Mouse (Mus musculus) heart, postnatal 14 days (tissue): ENCODE data around the gene Gmppa. TPM values are rescaled to one million over a fixed set of nuclear protein-coding genes. Genes with fewer than 3 reads are reported as not detected.
A peak's percentile ranks its signal among the peaks of the same experiment; 100 is the strongest.

Experiments used
- DNase-seq, 2 experiments: peaks; one replicate each; pipeline ENCODE4 v3.0.0; 2021 to 2022
- intact Hi-C: fragments of 180-260 bp; cut with DNase I; formaldehyde crosslinking; loops from one replicate; pipeline ENCODE4 v1.15.1; 2025
- total RNA-seq, 2 experiments: library from RNA; stranded (reverse); gene quantifications; 2 replicates each; pipeline ENCODE4 v1.2.3; 2021

Gmppa gene
- total RNA-seq, 2 experiments from 2014 or later, result 32.3 to 32.5 TPM

- no peak for DNase-seq
- intact Hi-C loops, result no loop called here
Observed at GRCm38 (mm10) chr1:75450314-75451005, 14.7 kb downstream of the Gmppa start, which contains the start of gene Asic4. Gene Asic4 (plus strand): TSS chr1:75450436.

DNA sequence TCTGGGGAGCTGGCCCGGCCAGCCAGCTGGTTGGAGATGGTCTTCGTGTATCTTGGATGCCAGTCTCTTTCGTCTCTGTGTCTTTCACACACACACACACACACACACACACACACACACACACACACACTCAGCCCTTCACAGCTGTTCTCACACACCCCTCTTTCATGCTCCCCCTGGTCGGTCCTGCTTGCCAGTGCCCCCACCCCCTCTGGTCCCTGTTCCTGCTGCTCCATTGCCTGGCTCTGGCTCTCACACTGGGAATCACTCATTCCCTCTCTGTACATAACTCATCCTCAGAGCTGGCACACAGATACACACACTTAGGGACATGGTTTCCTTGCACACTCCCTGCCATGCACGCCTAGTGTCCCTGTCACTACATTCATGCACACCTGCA lies 16.2 kb downstream of the Gmppa start:
- intact Hi-C loops, result no loop called here

DNA sequence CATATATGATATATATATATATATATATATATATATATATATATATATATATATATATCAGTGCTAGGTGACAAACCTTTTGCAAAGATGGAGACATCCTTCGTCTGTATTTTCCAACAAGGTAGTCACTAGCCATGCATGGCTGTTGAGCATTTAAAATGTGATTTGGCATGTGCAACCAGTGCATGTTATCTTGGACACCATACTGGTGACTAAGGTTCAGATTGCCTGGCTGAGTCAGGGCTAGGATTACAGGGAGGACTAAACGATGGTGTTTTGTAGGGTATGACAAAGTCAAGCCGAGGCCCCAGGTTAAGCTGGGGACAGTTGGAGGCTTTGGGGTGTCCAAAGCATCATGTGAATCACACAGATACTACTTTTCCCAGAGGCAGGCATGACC lies 19.7 kb downstream of the Gmppa start:
- intact Hi-C loops, result no loop called here
- no peak for DNase-seq

More for the DNA sequence above, 16.2 kb downstream of the Gmppa start:
- no peak for DNase-seq

DNA sequence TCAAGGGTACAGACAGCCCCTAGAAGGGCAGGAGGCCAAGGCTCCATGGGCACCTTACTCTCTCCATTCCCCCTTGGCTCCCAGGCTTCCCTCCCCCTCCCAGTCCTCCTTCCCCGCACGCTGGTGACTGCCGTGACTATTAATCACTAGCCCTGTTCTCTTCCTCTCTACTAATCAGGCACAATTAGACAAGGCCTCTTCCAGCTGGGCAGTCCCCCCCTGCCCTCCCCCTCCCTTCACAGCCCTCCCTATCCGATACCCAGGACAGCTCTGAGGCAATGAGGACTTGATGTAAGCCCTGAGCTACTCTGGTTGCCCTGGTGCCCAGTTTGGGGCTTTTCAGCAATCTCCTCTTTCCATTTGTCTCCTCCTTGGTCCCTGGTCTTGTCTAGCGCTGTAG lies 20.2 kb downstream of the Gmppa start:
- intact Hi-C loops, result no loop called here
- no peak for DNase-seq

- intact Hi-C loops, result no loop called here
Observed at GRCm38 (mm10) chr1:75456746-75457564, 21.2 kb downstream of the Gmppa start.

DNA sequence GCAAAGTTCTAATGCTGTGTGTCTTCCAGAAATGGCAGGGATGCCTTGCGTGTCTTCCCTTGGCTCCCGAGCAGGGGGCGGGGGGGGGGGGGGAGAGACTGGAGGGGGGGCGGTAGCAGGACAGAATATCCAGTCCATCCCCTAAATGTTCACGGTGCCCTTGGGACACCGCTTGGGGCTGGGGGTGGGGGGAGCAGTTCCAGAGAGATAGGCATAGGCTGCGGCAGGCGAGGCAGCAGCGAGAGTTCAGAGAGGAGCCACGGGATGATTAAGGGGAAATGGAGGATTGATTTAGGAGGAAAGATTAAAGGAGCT lies 21.9 kb downstream of the Gmppa start:
- intact Hi-C loops, result no loop called here
- no peak for DNase-seq

More at GRCm38 (mm10) chr1:75456746-75457564, 21.2 kb downstream of the Gmppa start:
- DNase-seq, result no peak

DNA sequence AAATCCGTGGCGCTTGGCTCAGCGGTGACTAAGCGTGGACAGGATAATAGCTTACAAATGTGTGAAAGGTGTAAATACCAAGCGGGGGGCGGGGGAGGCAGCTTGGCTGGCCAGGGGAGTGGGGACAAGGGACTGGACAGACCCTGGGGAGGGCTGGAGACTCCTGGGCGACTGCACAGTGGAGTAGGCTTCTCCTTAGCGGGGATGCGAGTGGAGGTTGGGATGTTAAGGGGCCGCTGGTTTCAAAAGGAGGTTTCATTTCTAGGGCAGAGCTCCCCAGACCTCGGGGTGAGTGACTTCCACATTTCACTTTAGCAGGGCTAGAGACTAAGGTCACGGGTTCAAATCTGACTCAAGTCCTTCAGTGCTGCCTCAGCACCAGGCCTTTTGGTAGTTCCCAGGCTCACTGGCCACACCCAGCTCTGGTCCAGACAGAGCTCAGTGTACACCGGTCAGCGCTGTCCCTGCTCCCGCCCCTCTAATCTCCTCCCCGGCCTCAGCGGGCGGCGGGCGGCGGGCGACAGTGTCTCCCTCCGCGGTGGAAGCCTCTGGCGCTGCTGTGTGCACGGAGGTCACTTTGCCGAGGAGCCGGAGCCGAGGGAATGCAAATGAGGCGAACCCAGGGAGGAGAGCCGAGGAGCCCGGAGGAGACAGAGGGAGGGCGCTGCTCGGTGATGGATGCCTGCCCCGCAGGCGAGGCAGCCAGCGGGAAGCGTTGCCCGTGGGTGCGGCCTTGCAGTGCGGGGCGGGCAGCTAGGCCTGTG lies 22.5 kb downstream of the Gmppa start:
- DNase-seq, result peak; percentile 54 to 56
- intact Hi-C loops, result no loop called here

DNA sequence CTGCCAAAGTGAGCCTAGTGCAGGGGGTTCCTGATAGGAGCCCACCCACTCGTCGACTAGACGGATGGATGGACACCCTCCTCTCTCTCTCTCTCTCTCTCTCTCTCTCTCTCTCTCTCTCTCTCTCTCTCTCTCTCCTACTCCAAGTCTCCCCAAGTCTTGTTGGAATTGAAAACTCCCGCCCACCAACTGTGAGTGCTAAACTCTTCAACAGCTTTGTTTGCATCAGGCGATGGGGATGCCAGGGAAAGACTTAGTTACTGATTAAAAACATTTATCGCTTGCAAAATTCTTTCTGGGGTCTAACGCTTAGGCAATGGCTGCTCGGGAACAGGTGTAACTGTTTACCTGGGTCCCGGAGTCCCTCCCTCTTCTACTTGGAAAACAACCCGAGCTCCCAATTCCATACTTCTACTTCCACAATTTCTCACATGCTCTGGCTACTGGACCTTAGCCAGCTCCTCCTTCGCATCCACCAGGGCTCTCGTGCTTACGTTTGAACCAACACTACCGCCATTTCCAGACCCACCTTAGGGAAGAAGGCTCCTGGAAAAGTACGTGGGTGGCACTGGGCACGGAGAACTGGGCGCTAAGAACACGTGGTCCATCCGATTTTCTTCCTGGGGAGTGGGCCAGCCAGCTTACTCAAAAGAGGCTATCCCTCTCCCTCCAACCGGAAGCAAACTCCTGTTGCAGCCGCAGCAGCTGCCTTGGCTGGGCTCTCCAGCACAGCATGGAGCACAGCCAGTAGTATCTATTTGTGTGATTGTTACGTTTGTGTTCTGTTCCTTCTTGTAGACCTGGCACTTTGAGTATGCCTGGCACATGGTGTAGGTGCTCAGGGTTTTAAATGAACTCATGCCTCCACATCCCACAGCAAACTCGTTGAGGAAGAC lies 23.3 kb downstream of the Gmppa start:
- no peak for DNase-seq
- intact Hi-C loops, result no loop called here

DNA sequence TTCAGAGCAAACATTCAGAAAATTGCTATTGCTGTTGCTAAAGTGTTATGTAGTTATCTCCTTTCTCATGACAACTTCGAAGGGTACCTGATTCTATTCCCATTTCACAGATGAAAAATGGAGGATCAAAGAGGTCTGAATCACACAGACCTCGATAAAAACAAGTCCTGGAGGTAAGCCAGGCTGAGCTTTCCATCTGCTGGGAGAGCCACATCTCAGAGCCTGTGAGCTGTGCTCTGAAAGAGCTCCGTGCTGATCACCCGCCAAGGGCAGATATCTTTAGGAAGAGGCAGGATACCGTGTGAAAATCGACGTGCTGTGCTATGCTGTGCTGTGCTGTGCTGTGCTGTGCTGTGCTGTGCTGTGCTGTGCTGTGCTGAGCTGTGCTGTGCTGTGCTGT lies 24.6 kb downstream of the Gmppa start:
- no peak for DNase-seq
- intact Hi-C loops, result no loop called here

GRCm38 (mm10) chr1:75462636-75463035 lies 26.9 kb downstream of the Gmppa start:
- no peak for DNase-seq
- intact Hi-C loops, result no loop called here

DNA sequence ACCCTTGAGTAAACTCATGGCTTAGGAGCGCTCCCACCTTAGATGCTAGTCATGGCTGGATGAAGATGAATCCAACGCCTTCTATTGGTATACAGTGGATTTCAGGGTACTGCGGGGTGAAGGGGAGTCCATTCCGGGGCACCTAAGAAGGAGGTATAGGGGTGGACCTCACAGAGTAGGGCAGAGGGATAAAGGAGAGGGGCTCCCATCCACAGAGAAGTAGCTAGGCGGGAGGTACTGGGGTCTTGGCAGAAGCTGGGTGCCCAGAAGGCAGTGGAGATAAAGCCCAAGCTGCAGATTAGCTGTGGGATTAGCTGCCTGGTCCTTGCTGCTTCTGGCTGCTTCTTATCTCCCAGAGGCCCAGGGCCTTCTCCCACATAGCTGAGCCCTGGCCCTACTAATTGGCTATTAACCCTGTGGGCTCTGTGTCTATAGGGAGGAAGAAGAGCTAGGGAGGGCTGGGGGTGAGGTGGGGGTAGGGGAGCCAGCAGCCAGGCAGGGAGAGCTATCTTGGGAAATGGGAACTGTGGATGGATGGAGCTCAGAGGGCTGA lies 28.0 kb downstream of the Gmppa start:
- DNase-seq, result no peak
- intact Hi-C loops, result no loop called here

- intact Hi-C loops, result loop anchor here (1.0 kb wide), 2 partner anchors 22 to 124 kb away; no protein-coding TSS in a partner anchor
- peak; percentile 82 to 88 for DNase-seq
Observed at GRCm38 (mm10) chr1:75467215-75467927, 31.6 kb downstream of the Gmppa start.

DNA sequence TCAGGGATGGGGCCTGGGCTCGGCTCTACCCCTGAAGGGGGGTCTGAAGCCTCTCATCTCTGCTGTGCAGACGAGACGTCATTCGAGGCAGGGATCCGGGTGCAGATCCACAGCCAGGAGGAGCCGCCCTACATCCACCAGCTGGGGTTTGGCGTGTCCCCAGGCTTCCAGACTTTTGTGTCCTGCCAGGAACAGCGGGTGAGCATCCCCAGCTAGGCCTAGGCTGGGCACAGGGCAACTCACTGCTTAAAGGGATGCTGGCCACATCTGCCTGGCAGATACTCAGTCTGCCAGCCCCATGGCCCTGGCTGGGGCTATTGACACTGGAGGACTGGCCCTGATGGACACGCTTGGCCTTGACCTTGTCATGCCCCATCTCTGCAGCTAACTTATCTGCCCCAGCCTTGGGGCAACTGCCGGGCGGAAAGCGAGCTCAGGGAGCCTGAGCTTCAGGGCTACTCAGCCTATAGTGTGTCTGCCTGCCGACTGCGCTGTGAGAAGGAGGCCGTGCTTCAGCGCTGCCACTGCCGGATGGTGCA lies 33.6 kb downstream of the Gmppa start:
- DNase-seq, result no peak
- intact Hi-C loops, result no loop called here

GRCm38 (mm10) chr1:75476441-75476840 lies 40.7 kb downstream of the Gmppa start:
- intact Hi-C loops, result no loop called here
- no peak for DNase-seq

- intact Hi-C loops, result loop anchor here (1.0 kb wide), 2 partner anchors 82 to 121 kb away; no protein-coding TSS in a partner anchor
- peak; percentile 81 to 85 for DNase-seq
Observed at GRCm38 (mm10) chr1:75477264-75477965, 41.7 kb downstream of the Gmppa start.

- DNase-seq, result no peak
- intact Hi-C loops, result loop anchor here (1.0 kb wide), 2 partner anchors 81 to 120 kb away; no protein-coding TSS in a partner anchor
Observed at GRCm38 (mm10) chr1:75477966-75478290, 42.2 kb downstream of the Gmppa start.

DNA sequence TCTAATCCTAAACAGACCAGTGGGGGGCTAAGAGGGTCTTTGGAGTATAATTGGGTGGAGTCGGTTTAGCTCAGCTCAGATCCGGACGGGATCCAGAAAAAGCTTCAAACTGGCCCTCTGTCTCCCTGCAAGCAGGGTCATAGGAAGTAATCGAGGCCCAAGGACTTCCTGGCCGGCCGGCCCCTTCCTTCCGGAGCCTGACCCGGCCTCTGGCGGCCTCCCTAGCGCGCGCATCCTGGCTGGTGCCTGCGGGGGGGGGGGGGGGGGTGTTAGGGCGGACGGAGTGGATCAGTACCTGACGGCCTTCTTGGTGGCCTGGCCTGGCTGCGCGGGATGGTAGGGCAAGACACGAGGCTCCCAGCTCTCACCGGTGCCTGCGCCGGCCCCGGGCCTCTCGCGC lies 42.8 kb downstream of the Gmppa start:
- intact Hi-C loops, result no loop called here
- DNase-seq, result peak; percentile 61 to 62

- intact Hi-C loops, result no loop called here
- peak; percentile 95 to 98 for DNase-seq
Observed at GRCm38 (mm10) chr1:75478916-75479634, 43.3 kb downstream of the Gmppa start, which contains the start of the genes Chpf and Tmem198. Gene Chpf (minus strand): TSS chr1:75479307. Gene Tmem198 (plus strand): TSS chr1:75479532.
